Mouse (Mus musculus): ENCODE measurements around the gene Eri3.

GRCm38 (mm10) chr4:117669874-117670273 lies 119.7 kb downstream of the Eri3 start:
- TF ChIP-seq GATA1 (IDR thresholded peaks at IDR 0.05; ENCODE audit: borderline replicate concordance, low read length) (no peak), CTCF (IDR thresholded peaks at IDR 0.05; ENCODE audit: low read depth, low read length) (no peak), GATA2 (IDR thresholded peaks at IDR 0.05; ENCODE audit: borderline replicate concordance, low read depth, low read length) (no peak), TAL1 (conservative IDR thresholded peaks at IDR 0.05; ENCODE audit: low read depth, low read length) (no peak), POLR2AphosphoS5 (IDR thresholded peaks at IDR 0.05; ENCODE audit: insufficient replicate concordance, low read depth, low read length) (no peak)

All from G1E (cell line).